Mouse (Mus musculus) heart, postnatal 0 days (tissue): ENCODE data around the gene Mid1.
"Not testable (repeated sequence)": the region's sequence is repeated elsewhere in the genome, so short reads cannot be mapped to it uniquely, and the experiment has no call there.

ENCODE experiments used
- CTCF ChIP-seq: IDR thresholded peaks from 2 replicates; pipeline ENCODE4 v1.5.1; 2016; ENCODE audit warnings: antibody characterized with exemption, control low read depth, low read depth
- EP300 ChIP-seq: IDR thresholded peaks from 2 replicates; pipeline ENCODE4 v1.6.1; 2016; ENCODE audit warnings: antibody characterized with exemption, low read depth

GRCm38 (mm10) chrX:169984853-169985252 lies 299.9 kb downstream of the Mid1 start:
- TF ChIP-seq CTCF, EP300: not testable (repeated sequence)
